Mouse (Mus musculus) limb, embryonic 12.5 days (tissue): ENCODE data around the gene Kcnj16. TPM values are rescaled to one million over a fixed set of nuclear protein-coding genes. Genes with fewer than 3 reads are reported as not detected.

Experiments
- polyA plus RNA-seq: library from polyadenylated mRNA; unstranded; fragments of >200 nt; fragmentation: Nextera tagmentation; extraction: Ambion mirVana; gene quantifications from 2 replicates; pipeline ENCODE4 v1.2.1, GENCODE M21; 2016

Gene Kcnj16
- polyA plus RNA-seq, 1 experiment from 2014 or later, result not detected

Other genes with a start within 250 kb of the Kcnj16 start
- 5.0 and 6.4 TPM in 2 replicates for gene Kcnj2, start 98.1 kb downstream of the Kcnj16 start, polyA plus RNA-seq